Mouse (Mus musculus) heart, postnatal 0 days (tissue): ENCODE data around the gene Hrh2.

Experiments
- CTCF ChIP-seq: IDR thresholded peaks from 2 replicates; pipeline ENCODE4 v1.5.1; 2016; ENCODE audit warnings: antibody characterized with exemption, control low read depth, low read depth
- EP300 ChIP-seq: IDR thresholded peaks from 2 replicates; pipeline ENCODE4 v1.6.1; 2016; ENCODE audit warnings: antibody characterized with exemption, low read depth

- no peak for TF ChIP-seq CTCF
- TF ChIP-seq EP300: no peak
These were observed 31.4 kb upstream of the Hrh2 start for GRCm38 (mm10) chr13:54160546-54160945.
